ENCODE assay signal across 8 mouse cellular contexts in genomic region chr1:90691157-90691594, GRCm38 (mm10).
DNase-seq lines count a peak whose midpoint lies in the region; ATAC-seq and TF ChIP-seq lines count a peak whose summit lies in the region.

No protein-coding gene starts in this region.

- H3K27me3 ChIP-seq in stomach, postnatal 0 days (ENCODE audit: control insufficient read depth, insufficient read depth, low read length): no peaks in the 10 kb centered on the region
- no peaks in the 10 kb centered on the region for H3K27me3 ChIP-seq in forebrain, embryonic 15.5 days

- H3K4me1 ChIP-seq in stomach, postnatal 0 days (replicated peaks; ENCODE audit: control insufficient read depth, insufficient read depth): no peaks in the 10 kb centered on the region
- no peaks in the 10 kb centered on the region for H3K4me1 ChIP-seq in forebrain, embryonic 15.5 days

- peak; percentile 26 for TF ChIP-seq CTCF in left cerebral cortex, adult 2 months (IDR thresholded peaks at IDR 0.05)
- peak; percentile 54 for TF ChIP-seq CTCF in stomach, postnatal 0 days (IDR thresholded peaks at IDR 0.05; ENCODE audit: low read depth)

- no peak overlapping the region for H3K9ac ChIP-seq in stomach, postnatal 0 days (ENCODE audit: low read length)
- H3K9ac ChIP-seq in forebrain, embryonic 15.5 days (replicated peaks): no peak overlapping the region

- no peaks in the 10 kb centered on the region for H3K36me3 ChIP-seq in stomach, postnatal 0 days (ENCODE audit: control insufficient read depth, insufficient read depth, low read length)
- no peaks in the 10 kb centered on the region for H3K36me3 ChIP-seq in forebrain, embryonic 15.5 days

- intact Hi-C loops in left cerebral cortex, adult 2 months (cut with DNase I): loop anchor here (1.0 to 5.0 kb wide), 3 partner anchors 41 to 148 kb away; no protein-coding TSS in a partner anchor

- no peak overlapping the region for H3K4me3 ChIP-seq in left cerebral cortex, adult 2 months
- no peak overlapping the region for H3K4me3 ChIP-seq in stomach, postnatal 0 days (ENCODE audit: low read depth, low read length)
- no peak overlapping the region for H3K4me3 ChIP-seq in forebrain, embryonic 15.5 days

- TF ChIP-seq EP300 in stomach, postnatal 0 days (optimal IDR thresholded peaks at IDR 0.05): no peak

- ATAC-seq in stomach, postnatal 0 days (ENCODE audit: low FRiP score, low TSS enrichment): peak; percentile 35; the same call in 1 of the 2 replicates
- ATAC-seq in forebrain, embryonic 15.5 days (replicated peaks): no peak

- H3K4me2 ChIP-seq in stomach, postnatal 0 days (replicated peaks; ENCODE audit: low read depth): no peak overlapping the region
- H3K4me2 ChIP-seq in forebrain, embryonic 15.5 days (replicated peaks): no peak overlapping the region

- no peaks in the 10 kb centered on the region for H3K9me3 ChIP-seq in stomach, postnatal 0 days (ENCODE audit: control insufficient read depth, low read length)
- no peaks in the 10 kb centered on the region for H3K9me3 ChIP-seq in forebrain, embryonic 15.5 days

- peak overlapping the region; percentile 69 for H3K27ac ChIP-seq in left cerebral cortex, adult 2 months
- peak overlapping the region; percentile 45 for H3K27ac ChIP-seq in stomach, postnatal 0 days (replicated peaks)
- no peak overlapping the region for H3K27ac ChIP-seq in forebrain, embryonic 15.5 days (replicated peaks)

- peak; percentile 5 for DNase-seq in adrenal gland, adult 2 months
- no peak for DNase-seq in adrenal gland, adult 8-10 months
- peak; percentile 17 for DNase-seq in ovary, postnatal 36 days (ENCODE audit: low spot score)
- DNase-seq in ovary, adult 18-20 months (ENCODE audit: low spot score): no peak
- peak; percentile 23 to 50 for DNase-seq in left cerebral cortex, adult 2 months (ENCODE audit: extremely low spot score in 1 of 2, low spot score in 2 of 2)
- DNase-seq in stomach, postnatal 0 days (ENCODE audit: low spot score): no peak
- DNase-seq in adrenal gland, postnatal 10 days: no peak

- WGBS in stomach, postnatal 0 days: 36% methylated on average over 6 of the region's 6 CpGs
- WGBS in forebrain, embryonic 15.5 days: 80% methylated on average over 6 of the region's 6 CpGs

Comparison
In these comparisons a context has a peak if more than half of its experiments do, and no peak if none do; other contexts are left out.
1. DNase-seq: peak in adrenal gland, adult 2 months (single experiment), ovary, postnatal 36 days (single experiment) and left cerebral cortex, adult 2 months (2 of 2); none in adrenal gland, adult 8-10 months (single experiment), ovary, adult 18-20 months (single experiment), stomach, postnatal 0 days (single experiment) and adrenal gland, postnatal 10 days (single experiment).